Mouse (Mus musculus) adrenal gland, adult 2 months (tissue): ENCODE results near the gene Snph. TPM values are rescaled to one million over a fixed set of nuclear protein-coding genes. Genes with fewer than 3 reads are reported as not detected.

Source experiments
- DNase-seq: peaks from one replicate; pipeline ENCODE4 v3.0.0; 2021
- polyA plus RNA-seq: library from polyadenylated mRNA; depleted of rRNA; stranded (reverse); fragments of >200 nt; gene quantifications from 2 replicates; pipeline ENCODE4 v1.2.3, GENCODE M21; 2012; rRNA removed
- total RNA-seq, 2 experiments: library from RNA; stranded (reverse); gene quantifications; 2 replicates each; pipeline ENCODE4 v1.2.3; 2021

Gene Snph
- total and polyA plus RNA-seq, 3 experiments, result 5.2 to 19.6 (median 11.5) TPM

GRCm38 (mm10) chr2:151542323-151543062, 89.9 kb downstream of the Snph start, which contains the start of gene Fkbp1a:
Gene Fkbp1a (plus strand): TSS chr2:151542483.
- peak; percentile 98 for DNase-seq

Other genes with a start within 250 kb of the Snph start
- gene 4921509C19Rik, start 156.4 kb downstream of the Snph start, total RNA-seq, result not detected
- not detected in 2 replicates for gene 4921509C19Rik, start 156.4 kb downstream of the Snph start, polyA plus RNA-seq
- 100 to 1,000 TPM; 139 to 162 TPM for gene Nsfl1c, start 138.4 kb downstream of the Snph start, total RNA-seq
- 26.8 and 35.2 TPM in 2 replicates for gene Nsfl1c, start 138.4 kb downstream of the Snph start, polyA plus RNA-seq
- 100 to 1,000 TPM; 226 to 292 TPM for gene Fkbp1a, start 90.1 kb downstream of the Snph start, total RNA-seq
- 80.0 and 99.4 TPM in 2 replicates for gene Fkbp1a, start 90.1 kb downstream of the Snph start, polyA plus RNA-seq
- 1 to 10 TPM in 1 of 2 experiments, under 1 TPM in 1; 0.81 to 1.2 TPM for gene Sdcbp2, start 60.0 kb downstream of the Snph start, total RNA-seq
- gene Sdcbp2, start 60.0 kb downstream of the Snph start, polyA plus RNA-seq, result 0.47 and 0.57 TPM in 2 replicates
- not detected for gene Rad21l, start 35.9 kb upstream of the Snph start, total RNA-seq
- not detected in 2 replicates for gene Rad21l, start 35.9 kb upstream of the Snph start, polyA plus RNA-seq
- gene Tmem74b, start 69.4 kb upstream of the Snph start, total RNA-seq, result 1 to 10 TPM in 1 of 2 experiments, under 1 TPM in 1; 0.35 to 1.1 TPM
- gene Tmem74b, start 69.4 kb upstream of the Snph start, polyA plus RNA-seq, result 1.2 and 1.8 TPM in 2 replicates
- gene Psmf1, start 111.6 kb upstream of the Snph start, total RNA-seq, result 10 to 100 TPM; 35.8 to 39.7 TPM
- gene Psmf1, start 111.6 kb upstream of the Snph start, polyA plus RNA-seq, result 38.3 and 47.1 TPM in 2 replicates
- gene Rspo4, start 210.3 kb upstream of the Snph start, total RNA-seq, result under 1 TPM; 0.17 to 0.72 TPM
- 0.06 and 0.15 TPM in 2 replicates for gene Rspo4, start 210.3 kb upstream of the Snph start, polyA plus RNA-seq